In genomic region chr19:34921253-34921651, GRCm38 (mm10) we compare ENCODE assay signal across 8 mouse cellular contexts. TPM values are rescaled to one million over a fixed set of nuclear protein-coding genes. Genes with fewer than 3 reads are reported as not detected.
A peak's percentile ranks its signal among the peaks of the same experiment; 100 is the strongest.
DNase-seq lines count a peak whose midpoint lies in the region; ATAC-seq and TF ChIP-seq lines count a peak whose summit lies in the region.

No protein-coding gene starts in this region.

- H3K79me2 ChIP-seq in myocyte (ENCODE audit: control insufficient read depth, insufficient read depth) = peaks cover 37% of the 10 kb centered on the region

- no peaks in the 10 kb centered on the region for H3K36me3 ChIP-seq in kidney, adult 2 months (ENCODE audit: control insufficient read depth, insufficient read depth, low read length)
- H3K36me3 ChIP-seq in embryonic facial prominence, embryonic 12.5 days = 0 out of 2 replicates have a peak, but pooled peaks cover 9% of the 10 kb centered on the region
- peaks cover 21% of the 10 kb centered on the region for H3K36me3 ChIP-seq in limb, embryonic 10.5 days
- no peaks in the 10 kb centered on the region for H3K36me3 ChIP-seq in myocyte (ENCODE audit: control insufficient read depth, insufficient read depth)

- peak overlapping the region; percentile 53 for H3K4me2 ChIP-seq in embryonic facial prominence, embryonic 12.5 days (replicated peaks)
- peak overlapping the region; percentile 93 for H3K4me2 ChIP-seq in myocyte (ENCODE audit: low read depth)

- WGBS in kidney, adult 2 months = 24% methylated on average over 7 of the region's 7 CpGs
- WGBS in embryonic facial prominence, embryonic 12.5 days = 18% methylated on average over 7 of the region's 7 CpGs
- WGBS in limb, embryonic 10.5 days = 27% methylated on average over 7 of the region's 7 CpGs

- ATAC-seq in embryonic facial prominence, embryonic 12.5 days (ENCODE audit: insufficient number of reproducible peaks, insufficient read depth, low FRiP score, low TSS enrichment) = no peak
- ATAC-seq in megakaryocyte progenitor cell, adult 5-6 weeks (replicated peaks; ENCODE audit: poor library complexity) = no peak
- no peak for ATAC-seq in monocyte, adult 5-6 weeks (replicated peaks; ENCODE audit: insufficient number of reproducible peaks, low FRiP score, low TSS enrichment, poor library complexity, severe bottlenecking)

- TF ChIP-seq POLR2A in kidney, adult 2 months (IDR thresholded peaks at IDR 0.05; ENCODE audit: low read depth, low read length) = no peak
- no peak for TF ChIP-seq POLR2A in myocyte (IDR thresholded peaks at IDR 0.05; ENCODE audit: insufficient read length, low read depth)

- H3K9ac ChIP-seq in embryonic facial prominence, embryonic 12.5 days = no peak overlapping the region

- H3K27ac ChIP-seq in kidney, adult 2 months (ENCODE audit: insufficient read depth, low read depth, low read length) = peak overlapping the region; percentile 88; the same call in 1 of the 2 replicates
- H3K27ac ChIP-seq in embryonic facial prominence, embryonic 12.5 days = no peak overlapping the region
- H3K27ac ChIP-seq in limb, embryonic 10.5 days = peak overlapping the region; percentile 93; the same call in 1 of the 2 replicates

- no peak for TF ChIP-seq CTCF in kidney, adult 2 months (conservative IDR thresholded peaks at IDR 0.05; ENCODE audit: insufficient read depth, insufficient read length, low read depth, low read length)

- DNase-seq in kidney, adult 2 months = no peak
- DNase-seq in kidney, postnatal 10 days = no peak
- DNase-seq in ES-CJ7 (ENCODE audit: low read depth, low spot score) = peak; percentile 57
- DNase-seq in limb, embryonic 10.5 days (ENCODE audit: low spot score) = no peak

- H3K9me3 ChIP-seq in embryonic facial prominence, embryonic 12.5 days = no peaks in the 10 kb centered on the region
- H3K9me3 ChIP-seq in limb, embryonic 10.5 days (replicated peaks) = no peaks in the 10 kb centered on the region

- H3K4me1 ChIP-seq in kidney, adult 2 months (ENCODE audit: control insufficient read depth, insufficient read depth, low read length) = no peaks in the 10 kb centered on the region
- no peaks in the 10 kb centered on the region for H3K4me1 ChIP-seq in embryonic facial prominence, embryonic 12.5 days
- no peaks in the 10 kb centered on the region; the same call in 1 of the 2 replicates for H3K4me1 ChIP-seq in limb, embryonic 10.5 days

- H3ac ChIP-seq in myocyte (ENCODE audit: control insufficient read depth, insufficient read length) = no peak overlapping the region

- H3K4me3 ChIP-seq in kidney, adult 2 months (ENCODE audit: insufficient read depth, low read depth, low read length) = peak overlapping the region; percentile 94
- H3K4me3 ChIP-seq in embryonic facial prominence, embryonic 12.5 days = peak overlapping the region; percentile 78
- peak overlapping the region; percentile 90 for H3K4me3 ChIP-seq in limb, embryonic 10.5 days
- peak overlapping the region; percentile 92 for H3K4me3 ChIP-seq in myocyte

- no peaks in the 10 kb centered on the region for H3K27me3 ChIP-seq in kidney, adult 2 months (replicated peaks; ENCODE audit: control insufficient read depth, insufficient read depth, low read length)
- no peaks in the 10 kb centered on the region for H3K27me3 ChIP-seq in embryonic facial prominence, embryonic 12.5 days
- H3K27me3 ChIP-seq in limb, embryonic 10.5 days (ENCODE audit: low read depth, poor library complexity, severe bottlenecking) = no peaks in the 10 kb centered on the region
- H3K27me3 ChIP-seq in myocyte (ENCODE audit: control insufficient read depth, insufficient read depth, insufficient read length) = no peaks in the 10 kb centered on the region

TF ChIP-seq in myocyte, 11 proteins besides CTCF, POLR2A, EP300 and RAD21:
- TF ChIP-seq USF1 (IDR thresholded peaks at IDR 0.05; ENCODE audit: low read depth) = no peak
- no peak for TF ChIP-seq SRF (IDR thresholded peaks at IDR 0.05; ENCODE audit: control insufficient read depth, insufficient read length, low read depth)
TF ChIP-seq in myocyte: peak in this region for 0.

RNA-seq across cellular contexts. Expression of gene Kif20b, which starts 0.9 kb away (rescaled TPM):
- polyA plus RNA-seq in kidney, adult 2 months (2012; rRNA removed) = 0.07 and 0.30 TPM in 2 replicates
- polyA plus RNA-seq in embryonic facial prominence, embryonic 12.5 days (2016; fragmentation: Nextera tagmentation; extraction: Ambion mirVana) = 65.8 and 80.0 TPM in 2 replicates
- 79.0 and 98.8 TPM in 2 replicates for polyA plus RNA-seq in limb, embryonic 10.5 days (2016; fragmentation: Nextera tagmentation; extraction: Ambion mirVana)
- polyA plus RNA-seq in myocyte (2012; fragmentation: generic; extraction: Trizol) = 1.9 TPM
- total RNA-seq in megakaryocyte progenitor cell, adult 5-6 weeks (2015) = 95.1 and 126 TPM in 2 replicates
- 108 and 128 TPM in 2 replicates for total RNA-seq in megakaryocyte progenitor cell, adult 5-6 weeks (2017)
- total RNA-seq in monocyte, adult 5-6 weeks (2017) = 12.0 to 32.5 TPM (median 17.6 TPM) in 3 replicates

RNA-seq across cellular contexts. Expression of gene Pank1, which starts 42.0 kb away (rescaled TPM):
- polyA plus RNA-seq in kidney, adult 2 months (2012; rRNA removed) = 8.7 and 14.3 TPM in 2 replicates
- 8.5 and 9.6 TPM in 2 replicates for polyA plus RNA-seq in embryonic facial prominence, embryonic 12.5 days (2016; fragmentation: Nextera tagmentation; extraction: Ambion mirVana)
- 6.4 and 7.2 TPM in 2 replicates for polyA plus RNA-seq in limb, embryonic 10.5 days (2016; fragmentation: Nextera tagmentation; extraction: Ambion mirVana)
- polyA plus RNA-seq in myocyte (2012; fragmentation: generic; extraction: Trizol) = 3.5 TPM
- total RNA-seq in megakaryocyte progenitor cell, adult 5-6 weeks (2015) = 16.2 and 17.0 TPM in 2 replicates
- 5.1 and 8.4 TPM in 2 replicates for total RNA-seq in megakaryocyte progenitor cell, adult 5-6 weeks (2017)
- 2.6 to 4.1 TPM (median 2.7 TPM) in 3 replicates for total RNA-seq in monocyte, adult 5-6 weeks (2017)

Comparison
In these comparisons a context has a peak if more than half of its experiments do, and no peak if none do; other contexts are left out.
1. RNA of gene Kif20b, which starts 0.9 kb away (polyA plus RNA-seq): 79.0 to 98.8 TPM in limb, embryonic 10.5 days and 65.8 to 80.0 TPM in embryonic facial prominence, embryonic 12.5 days; 1.9 TPM in myocyte (single experiment) and 0.07 to 0.30 TPM in kidney, adult 2 months; every median in the first group is over 10 times any median in the second.
2. Peak in every context shown above with its lines, with median percentiles within 50 percentile points of each other: H3K4me3 ChIP-seq.